Mouse (Mus musculus) neural tube, embryonic 11.5 days (tissue): ENCODE data around the gene Myf5. TPM values are rescaled to one million over a fixed set of nuclear protein-coding genes. Genes with fewer than 3 reads are reported as not detected.
A peak's percentile ranks its signal among the peaks of the same experiment; 100 is the strongest.

Experiments used
- ATAC-seq: fragments of 200-750 bp; cut with Nextera tagmentation; 2 replicates; pipeline ENCODE4 v1.8.0; 2017; ENCODE audit warnings: moderate number of reproducible peaks, mild to moderate bottlenecking, moderate TSS enrichment, moderate library complexity; ENCODE audit not compliant: insufficient read depth, low FRiP score, low TSS enrichment
- DNase-seq: peaks from one replicate; pipeline ENCODE4 v3.0.0-alpha.2; 2015; ENCODE audit warnings: low spot score
- H3K27ac ChIP-seq: fragments of 300-500 bp; sonication (generic); 2 replicates; pipeline ENCODE4 v1.5.1; 2014; ENCODE audit warnings: low read depth, mild to moderate bottlenecking, low read length
- H3K27me3 ChIP-seq: fragments of 300-500 bp; sonication (generic); 2 replicates; pipeline ENCODE4 v1.6.1; 2014; ENCODE audit warnings: mild to moderate bottlenecking, low read length, mixed read lengths; ENCODE audit not compliant: control insufficient read depth, insufficient read depth
- H3K36me3 ChIP-seq: fragments of 300-500 bp; sonication (generic); 2 replicates; pipeline ENCODE4 v1.6.1; 2014; ENCODE audit warnings: mild to moderate bottlenecking, low read length, moderate library complexity, mixed read lengths; ENCODE audit not compliant: control insufficient read depth, insufficient read depth
- H3K4me1 ChIP-seq: fragments of 300-500 bp; sonication (generic); 2 replicates; pipeline ENCODE4 v1.6.1; 2014; ENCODE audit warnings: low read length, mixed read lengths; ENCODE audit not compliant: control insufficient read depth, insufficient read depth
- H3K4me2 ChIP-seq: fragments of 300-500 bp; sonication (generic); 2 replicates; pipeline ENCODE4 v1.6.1; 2014; ENCODE audit warnings: low read depth, mild to moderate bottlenecking, moderate library complexity
- H3K4me3 ChIP-seq: fragments of 300-500 bp; sonication (generic); 2 replicates; pipeline ENCODE4 v1.5.1; 2014; ENCODE audit warnings: low read depth, low read length
- H3K9ac ChIP-seq: fragments of 300-500 bp; sonication (generic); 2 replicates; pipeline ENCODE4 v1.6.1; 2014; ENCODE audit warnings: mild to moderate bottlenecking, low read length
- H3K9me3 ChIP-seq: fragments of 300-500 bp; sonication (generic); 2 replicates; pipeline ENCODE4 v1.6.1; 2016; ENCODE audit warnings: low read length; ENCODE audit not compliant: control insufficient read depth
- WGBS: fragments of 180-500 bp; shearing (Covaris S2); extraction: QIAGEN DNeasy Blood & Tissue Kit; methylation state at CpG from one replicate; pipeline ENCODE4 v1.1.7; 2014; 5-methylcytosine and 5-hydroxymethylcytosine counted together
- polyA plus RNA-seq: library from polyadenylated mRNA; unstranded; fragments of >200 nt; fragmentation: Nextera tagmentation; extraction: Ambion mirVana; gene quantifications from 2 replicates; pipeline ENCODE4 v1.2.1, GENCODE M21; 2014

Myf5 gene
- polyA plus RNA-seq, 1 experiment from 2014 or later: 11.7 TPM

DNA sequence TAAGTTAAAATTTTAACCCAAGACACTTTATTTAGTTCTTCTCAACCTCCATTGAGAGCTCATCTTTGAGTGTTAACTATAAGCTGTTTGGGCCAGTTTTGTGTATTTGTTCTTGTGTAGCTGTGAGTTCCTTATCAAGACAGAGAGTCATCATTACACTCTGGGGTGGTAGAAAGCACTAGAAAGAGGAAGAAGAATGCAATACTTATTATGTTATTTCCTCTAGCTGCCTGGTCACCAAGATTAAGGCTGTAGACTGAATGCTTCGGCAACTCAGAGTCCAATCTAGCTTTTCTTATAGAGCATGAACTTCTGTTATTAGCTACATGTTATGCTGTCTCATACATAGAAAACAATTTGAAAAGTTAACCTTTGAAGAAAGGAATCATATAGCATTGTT is 10.5 kb upstream of the Myf5 start:
- no peak overlapping the region for H3K27ac ChIP-seq
- H3K36me3 ChIP-seq: no peaks in the 10 kb centered on the region
- H3K9ac ChIP-seq: no peak overlapping the region
- ATAC-seq: no peak
- H3K4me2 ChIP-seq: no peak overlapping the region
- no peak overlapping the region for H3K4me3 ChIP-seq
- H3K9me3 ChIP-seq: no peaks in the 10 kb centered on the region
- 84% methylated on average over 1 of the region's 1 CpGs for WGBS
- DNase-seq: no peak
- no peaks in the 10 kb centered on the region for H3K4me1 ChIP-seq
- no peaks in the 10 kb centered on the region for H3K27me3 ChIP-seq

DNA sequence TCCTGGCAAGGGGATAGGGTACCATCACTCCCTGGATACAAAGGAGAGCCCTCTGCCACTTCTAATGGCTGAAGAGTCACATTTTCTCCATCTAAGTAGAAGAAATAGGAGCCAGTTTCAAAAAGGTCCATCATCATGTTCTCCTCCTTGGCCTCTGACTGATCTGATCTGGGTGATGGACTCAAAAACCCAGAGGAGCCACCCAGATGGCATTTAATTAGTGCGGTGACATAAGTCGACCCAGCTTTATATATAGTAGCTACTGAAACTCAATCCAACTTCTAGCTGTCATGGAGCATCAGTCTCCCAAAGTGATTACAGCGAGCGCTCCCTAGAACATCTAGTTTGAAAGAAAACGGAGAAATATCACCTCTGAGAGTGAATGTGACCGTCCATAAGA is 8.6 kb upstream of the Myf5 start, which contains the start of gene Myf6:
Gene Myf6, minus strand, starts transcription at position 170 of the 400 bp plus-strand sequence.
- no peaks in the 10 kb centered on the region for H3K9me3 ChIP-seq
- no peak within 1 kb of the TSS for H3K9ac ChIP-seq
- no peaks in the 10 kb centered on the region for H3K36me3 ChIP-seq
- no peak for ATAC-seq
- H3K4me1 ChIP-seq: no peaks in the 10 kb centered on the region
- no peak within 1 kb of the TSS for H3K4me3 ChIP-seq
- no peaks in the 10 kb centered on the region for H3K27me3 ChIP-seq
- H3K27ac ChIP-seq: no peak within 1 kb of the TSS
- peak within 1 kb of the TSS; percentile 34 for H3K4me2 ChIP-seq
- 77% methylated on average over 6 of the region's 6 CpGs for WGBS
- DNase-seq: no peak

DNA sequence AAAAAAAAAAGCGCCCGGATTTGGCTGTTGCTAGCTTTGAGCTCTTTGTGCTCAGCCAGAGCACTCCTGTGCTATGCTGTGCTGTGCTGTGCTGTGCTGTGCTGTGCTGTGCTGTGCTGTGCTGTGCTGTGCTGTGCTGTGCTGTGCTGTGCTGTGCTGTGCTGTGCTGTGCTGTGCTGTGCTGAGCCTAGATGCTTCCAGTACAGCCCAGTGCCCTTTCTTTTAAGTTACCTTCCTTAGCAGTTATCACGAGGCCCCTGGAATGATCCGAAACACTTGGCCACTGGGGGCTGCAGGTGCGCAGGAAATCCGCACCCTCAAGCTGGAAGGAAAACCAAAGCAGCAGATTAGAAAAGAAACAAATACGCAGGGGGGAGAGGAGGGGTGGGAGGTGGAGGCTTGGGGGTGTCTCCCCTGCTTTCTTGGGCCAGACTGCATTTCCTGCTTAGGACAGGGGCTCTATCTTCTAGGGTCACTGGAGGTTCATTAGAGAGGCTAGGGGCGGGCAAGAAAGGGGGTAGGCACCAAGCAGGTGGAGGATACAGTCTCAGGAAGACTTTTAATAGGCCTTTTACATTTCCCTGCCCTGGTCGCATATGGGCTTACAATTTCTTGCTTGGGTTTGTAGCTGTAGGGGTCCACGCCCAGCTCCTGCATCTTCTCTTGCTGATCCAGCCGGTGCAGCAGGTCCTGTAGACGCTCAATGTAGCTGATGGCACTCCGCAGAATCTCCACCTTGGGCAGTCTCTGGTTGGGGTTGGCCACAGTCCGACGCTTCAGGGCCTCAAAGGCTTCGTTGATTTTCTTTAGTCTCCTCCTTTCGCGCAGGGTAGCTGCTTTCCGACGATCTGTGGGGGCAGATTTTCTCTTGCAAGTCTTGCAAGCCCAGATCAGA is 7.9 kb upstream of the Myf5 start:
- DNase-seq: no peak
- peak; percentile 48; the same call in 1 of the 2 replicates for ATAC-seq
- H3K27me3 ChIP-seq: no peaks in the 10 kb centered on the region
- H3K36me3 ChIP-seq: no peaks in the 10 kb centered on the region
- H3K4me1 ChIP-seq: no peaks in the 10 kb centered on the region
- H3K9me3 ChIP-seq: no peaks in the 10 kb centered on the region
- no peak overlapping the region for H3K27ac ChIP-seq
- peak overlapping the region; percentile 20; the same call in 1 of the 2 replicates for H3K9ac ChIP-seq
- H3K4me3 ChIP-seq: no peak overlapping the region
- 51% methylated on average over 19 of the region's 20 CpGs for WGBS
- H3K4me2 ChIP-seq: peak overlapping the region; percentile 34

DNA sequence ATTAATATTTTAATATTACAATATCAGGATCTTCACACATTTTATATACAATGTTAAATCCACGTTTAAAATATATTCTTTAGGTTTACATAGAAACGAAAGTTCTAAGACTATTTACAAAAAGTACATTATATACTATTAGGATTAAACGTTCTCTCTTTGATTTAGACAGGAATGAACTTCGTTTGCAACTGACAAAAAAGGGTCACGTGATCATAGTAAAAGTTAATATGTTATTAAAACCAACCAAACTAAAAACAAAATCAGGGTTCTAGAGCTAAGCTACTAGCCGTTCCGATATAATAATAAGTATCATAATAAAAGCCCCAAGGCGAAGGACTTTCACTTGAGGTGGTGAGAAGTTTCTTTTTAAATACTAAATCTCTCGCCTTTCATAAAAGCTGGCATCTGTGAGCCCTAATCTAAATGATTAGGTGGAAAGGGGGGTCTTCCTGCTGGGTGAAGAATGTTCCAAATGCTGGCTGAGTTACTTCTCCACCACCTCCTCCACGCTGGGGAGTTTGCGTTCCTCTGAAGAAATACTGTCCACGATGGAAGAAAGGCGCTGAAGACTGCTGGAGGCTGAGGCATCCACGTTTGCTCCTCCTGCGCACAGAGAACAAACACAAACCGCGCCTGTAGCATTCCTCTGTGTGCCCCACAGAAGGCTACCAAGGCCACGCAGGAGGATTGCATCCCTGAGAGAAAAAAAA is 7.1 kb upstream of the Myf5 start:
- peak; percentile 35; the same call in 1 of the 2 replicates for ATAC-seq
- no peak overlapping the region for H3K27ac ChIP-seq
- no peak overlapping the region for H3K4me3 ChIP-seq
- no peaks in the 10 kb centered on the region for H3K27me3 ChIP-seq
- no peak for DNase-seq
- H3K4me1 ChIP-seq: no peaks in the 10 kb centered on the region
- peak overlapping the region; percentile 20; the same call in 1 of the 2 replicates for H3K9ac ChIP-seq
- H3K4me2 ChIP-seq: peak overlapping the region; percentile 34
- WGBS: 49% methylated on average over 18 of the region's 18 CpGs
- H3K9me3 ChIP-seq: no peaks in the 10 kb centered on the region
- no peaks in the 10 kb centered on the region for H3K36me3 ChIP-seq

DNA sequence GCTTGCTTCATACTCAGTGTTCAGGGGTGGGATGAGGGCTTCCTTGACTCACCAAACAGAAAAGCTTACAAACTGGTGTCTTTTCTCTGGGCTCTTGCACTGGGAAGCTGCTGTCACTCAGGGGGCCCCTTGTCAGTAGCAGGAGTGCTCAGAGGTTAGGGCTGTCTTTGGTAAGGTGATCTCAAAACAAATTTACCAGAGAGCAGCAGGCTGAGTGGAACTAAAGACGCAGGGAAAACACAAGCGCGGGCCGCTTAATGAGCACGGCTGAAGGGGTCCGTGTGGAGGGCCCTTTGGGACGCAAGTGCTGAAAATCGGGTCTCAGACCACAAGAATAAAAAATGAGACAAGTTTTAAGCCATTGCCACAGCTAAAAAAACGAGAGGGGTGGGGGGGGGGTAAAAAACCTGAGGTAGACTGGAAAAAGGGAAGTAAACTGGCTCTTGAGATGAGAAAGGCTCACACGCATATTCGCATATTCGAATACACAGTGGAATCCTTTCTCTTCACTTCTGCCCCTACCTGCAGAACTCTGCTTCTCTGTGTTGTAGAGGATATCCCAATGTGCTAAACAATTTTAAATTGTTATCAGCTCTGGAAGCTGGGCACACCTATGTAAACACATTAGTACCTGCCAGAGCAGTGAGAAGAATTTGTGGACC is 2.9 kb upstream of the Myf5 start:
- DNase-seq: no peak
- 30% methylated on average over 12 of the region's 12 CpGs for WGBS

DNA sequence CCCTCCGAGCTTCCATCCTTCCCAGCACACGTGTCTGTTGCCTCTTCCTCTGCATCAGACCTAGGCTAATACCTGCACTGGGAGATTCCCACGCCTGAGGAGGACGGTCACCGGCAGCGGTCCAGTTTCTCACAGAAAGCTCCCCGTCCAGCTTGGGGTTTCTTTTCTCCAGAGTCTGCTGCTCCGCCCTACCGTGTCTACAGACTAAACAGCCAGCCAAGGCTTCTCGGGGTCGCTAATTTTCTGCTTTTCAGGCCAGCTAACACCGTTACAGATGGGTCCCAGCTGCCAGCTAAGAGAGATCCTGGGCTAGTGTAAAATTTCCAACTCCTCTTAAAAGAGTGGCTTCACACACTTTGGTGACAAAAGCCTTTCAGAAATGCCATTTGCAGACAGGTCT is 836 bp upstream of the Myf5 start:
- Histone ChIP-seq H3K4me2 (no peak overlapping the region), H3K4me1 (no peaks in the 10 kb centered on the region), H3K27ac (no peak overlapping the region), H3K9ac (no peak overlapping the region), H3K4me3 (no peak overlapping the region), H3K9me3 (no peaks in the 10 kb centered on the region), H3K27me3 (no peaks in the 10 kb centered on the region), H3K36me3 (no peaks in the 10 kb centered on the region)
- 52% methylated on average over 12 of the region's 12 CpGs for WGBS
- ATAC-seq (no peak), DNase-seq (no peak)

More for the DNA sequence above, 2.9 kb upstream of the Myf5 start:
- no peaks in the 10 kb centered on the region for H3K9me3 ChIP-seq
- no peak for ATAC-seq
- H3K4me3 ChIP-seq: no peak overlapping the region
- H3K4me2 ChIP-seq: no peak overlapping the region
- H3K27ac ChIP-seq: no peak overlapping the region
- no peaks in the 10 kb centered on the region for H3K27me3 ChIP-seq
- no peaks in the 10 kb centered on the region for H3K4me1 ChIP-seq
- no peak overlapping the region for H3K9ac ChIP-seq
- H3K36me3 ChIP-seq: no peaks in the 10 kb centered on the region

DNA sequence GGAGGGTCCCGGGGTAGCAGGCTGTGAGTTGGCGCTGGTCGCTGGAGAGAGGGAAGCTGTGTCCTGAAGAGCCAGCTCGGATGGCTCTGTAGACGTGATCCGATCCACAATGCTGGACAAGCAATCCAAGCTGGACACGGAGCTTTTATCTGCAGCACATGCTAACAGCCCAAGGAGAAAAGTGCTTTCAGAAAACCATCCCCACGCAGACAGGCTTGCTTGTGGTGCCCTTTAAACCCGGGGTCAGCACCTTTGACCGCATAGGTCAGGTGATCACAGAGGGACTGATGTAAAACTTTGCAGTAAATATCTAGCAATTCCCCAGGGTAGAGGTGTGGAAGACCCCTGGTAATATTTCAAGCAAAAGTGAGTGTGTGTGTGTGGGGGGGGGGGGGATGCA is 1.9 kb downstream of the Myf5 start:
- H3K9ac ChIP-seq: no peak overlapping the region
- 51% methylated on average over 10 of the region's 10 CpGs for WGBS
- H3K27me3 ChIP-seq: no peaks in the 10 kb centered on the region
- no peaks in the 10 kb centered on the region for H3K4me1 ChIP-seq
- no peak overlapping the region for H3K4me3 ChIP-seq
- ATAC-seq: no peak
- no peak overlapping the region for H3K27ac ChIP-seq
- H3K36me3 ChIP-seq: no peaks in the 10 kb centered on the region
- no peaks in the 10 kb centered on the region for H3K9me3 ChIP-seq
- no peak for DNase-seq
- H3K4me2 ChIP-seq: peak overlapping the region; percentile 20; the same call in 1 of the 2 replicates

DNA sequence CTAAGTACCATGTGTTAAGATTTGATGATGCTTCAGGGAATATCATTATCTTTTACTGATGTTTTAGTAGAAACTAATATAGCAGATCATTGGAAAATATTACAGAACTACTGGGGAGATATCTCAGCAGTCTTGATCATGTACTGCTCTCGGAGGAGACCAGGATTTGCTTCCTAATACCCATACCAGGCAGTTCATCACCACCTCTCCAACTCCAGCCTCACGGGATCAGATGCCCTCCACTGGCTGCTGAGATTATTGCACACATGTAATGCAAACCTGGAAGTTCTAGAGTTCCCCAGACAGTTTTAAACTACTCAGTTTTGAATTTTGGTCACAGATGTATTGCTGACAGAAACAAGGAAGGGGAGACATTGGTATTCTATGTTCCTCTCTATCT is 12.4 kb downstream of the Myf5 start:
- DNase-seq (no peak), ATAC-seq (no peak)

More for the DNA sequence above, 12.4 kb downstream of the Myf5 start:
- H3K27ac ChIP-seq: no peak overlapping the region
- no peak overlapping the region for H3K4me2 ChIP-seq
- H3K27me3 ChIP-seq: no peaks in the 10 kb centered on the region
- H3K36me3 ChIP-seq: no peaks in the 10 kb centered on the region
- 53% methylated on average over 2 of the region's 2 CpGs for WGBS
- no peak overlapping the region for H3K4me3 ChIP-seq
- no peaks in the 10 kb centered on the region for H3K9me3 ChIP-seq
- no peaks in the 10 kb centered on the region for H3K4me1 ChIP-seq
- no peak overlapping the region for H3K9ac ChIP-seq
